Mouse (Mus musculus): ENCODE measurements around the gene D10Wsu102e.

- no peak for TF ChIP-seq GATA1 (IDR thresholded peaks at IDR 0.05; ENCODE audit: low read length)
- TF ChIP-seq TAL1 (IDR thresholded peaks at IDR 0.05; ENCODE audit: low read length) = no peak
Observed at GRCm38 (mm10) chr10:83310356-83310755, 49.7 kb upstream of the D10Wsu102e start.
